Mouse (Mus musculus): ENCODE results near the gene Oxnad1. TPM values are rescaled to one million over a fixed set of nuclear protein-coding genes. Genes with fewer than 3 reads are reported as not detected.

The Oxnad1 gene
- polyA plus RNA-seq, 1 experiment from 2014 or later = 39.1 TPM

- Histone ChIP-seq H3K27ac (no peak overlapping the region), H3K4me1 (replicated peaks) (no peaks in the 10 kb centered on the region), H3K27me3 (replicated peaks) (no peaks in the 10 kb centered on the region), H3K36me3 (no peaks in the 10 kb centered on the region), H3K9ac (no peak overlapping the region), H3K9me3 (no peaks in the 10 kb centered on the region), H3K4me3 (replicated peaks) (no peak overlapping the region), H3K4me2 (replicated peaks) (no peak overlapping the region)
- ATAC-seq = no peak
- 92% methylated on average over 18 of the region's 18 CpGs for WGBS
These were observed 67.2 kb downstream of the Oxnad1 start for GRCm38 (mm10) chr14:32152243-32152965.

Other genes starting within 250 kb of the Oxnad1 start
- 0.04 and 0.05 TPM in 2 replicates for gene Galnt15, start 56.4 kb upstream of the Oxnad1 start, polyA plus RNA-seq (2015; fragmentation: Nextera tagmentation; extraction: Ambion mirVana)
- 105 and 108 TPM in 2 replicates for gene Dph3, start 355 bp downstream of the Oxnad1 start, polyA plus RNA-seq (2015; fragmentation: Nextera tagmentation; extraction: Ambion mirVana)
- not detected in 2 replicates for gene Msmb, start 56.6 kb downstream of the Oxnad1 start, polyA plus RNA-seq (2015; fragmentation: Nextera tagmentation; extraction: Ambion mirVana)
- gene Ncoa4, start 74.5 kb downstream of the Oxnad1 start, polyA plus RNA-seq (2015; fragmentation: Nextera tagmentation; extraction: Ambion mirVana) = 164 and 166 TPM in 2 replicates
- gene Timm23, start 116.5 kb downstream of the Oxnad1 start, polyA plus RNA-seq (2015; fragmentation: Nextera tagmentation; extraction: Ambion mirVana) = 335 and 338 TPM in 2 replicates
- gene Parg, start 116.6 kb downstream of the Oxnad1 start, polyA plus RNA-seq (2015; fragmentation: Nextera tagmentation; extraction: Ambion mirVana) = 35.9 and 37.0 TPM in 2 replicates
- 21.9 and 22.5 TPM in 2 replicates for gene Ogdhl, start 236.6 kb downstream of the Oxnad1 start, polyA plus RNA-seq (2015; fragmentation: Nextera tagmentation; extraction: Ambion mirVana)